ENCODE assay signal across 9 mouse cellular contexts in the genomic region with DNA sequence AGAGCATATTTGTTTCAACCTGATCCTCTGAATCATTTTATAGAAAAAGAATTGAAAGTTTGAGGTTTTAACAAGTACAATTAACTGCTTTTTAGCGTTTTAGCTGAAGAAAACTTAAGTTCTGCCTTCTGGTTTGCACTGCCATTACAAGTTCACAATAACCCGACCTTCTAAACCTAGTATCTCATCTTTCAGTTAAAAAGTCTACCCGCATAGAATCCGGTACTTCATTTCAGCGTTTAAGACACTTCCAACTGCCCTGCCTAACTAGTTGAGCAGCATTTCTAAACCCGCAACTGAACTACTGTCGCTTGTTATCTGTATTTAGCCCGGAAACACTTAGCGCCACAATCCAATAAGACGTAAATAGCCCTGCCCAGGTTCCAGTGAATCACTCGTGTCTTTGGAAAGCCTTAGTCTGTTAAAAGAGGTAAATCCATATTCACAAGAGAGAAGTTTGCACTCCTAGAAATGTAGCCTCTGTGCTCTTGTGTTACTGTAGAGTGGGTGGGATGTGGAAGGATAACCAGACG. TPM values are rescaled to one million over a fixed set of nuclear protein-coding genes. Genes with fewer than 3 reads are reported as not detected.
DNase-seq lines count a peak whose midpoint lies in the region; ATAC-seq and TF ChIP-seq lines count a peak whose summit lies in the region.
"Had no signal": no experiment of that assay in that cellular context is flagged by ENCODE, and none has a peak within 500 bp of the region (broad histone marks: within the 10 kb centered on the region; RNA-seq: fewer than 3 reads in every experiment).

No protein-coding gene starts in this region.

- peak overlapping the region; percentile 75 for H3K4me3 ChIP-seq in lung, postnatal 0 days (ENCODE audit: low read depth, low read length)
- H3K4me3 ChIP-seq in limb, embryonic 13.5 days: peak overlapping the region; percentile 78
- H3K4me3 ChIP-seq in stomach, embryonic 14.5 days (ENCODE audit: low read depth, low read length): peak overlapping the region; percentile 80

- peak overlapping the region; percentile 60 for H3K4me2 ChIP-seq in lung, postnatal 0 days (replicated peaks; ENCODE audit: low read depth, low read length)
- peak overlapping the region; percentile 74 for H3K4me2 ChIP-seq in limb, embryonic 13.5 days (replicated peaks)
- H3K4me2 ChIP-seq in stomach, embryonic 14.5 days (replicated peaks; ENCODE audit: low read depth, low read length): peak overlapping the region; percentile 54

- no peak for TF ChIP-seq CTCF in lung, postnatal 0 days (IDR thresholded peaks at IDR 0.05)

- H3K9me3 ChIP-seq in lung, postnatal 0 days (ENCODE audit: low read length): no peaks in the 10 kb centered on the region
- H3K9me3 ChIP-seq in limb, embryonic 13.5 days: no peaks in the 10 kb centered on the region
- H3K9me3 ChIP-seq in stomach, embryonic 14.5 days (ENCODE audit: control insufficient read depth, low read depth, low read length): no peaks in the 10 kb centered on the region

- peak; percentile 1 for DNase-seq in adrenal gland, adult 2 months
- DNase-seq in adrenal gland, adult 8-10 months: no peak
- DNase-seq in lung, postnatal 0 days (ENCODE audit: low spot score): peak; percentile 34
- no peak for DNase-seq in lung, postnatal 25 days (ENCODE audit: low spot score)
- no peak for DNase-seq in T-cell, adult 2 months (ENCODE audit: low spot score)

- no peak for TF ChIP-seq EP300 in lung, postnatal 0 days (IDR thresholded peaks at IDR 0.05)

- peaks cover 10% of the 10 kb centered on the region; the same call in 1 of the 2 replicates for H3K4me1 ChIP-seq in lung, postnatal 0 days (ENCODE audit: insufficient read depth, low read depth, low read length)
- peaks cover 48% of the 10 kb centered on the region for H3K4me1 ChIP-seq in limb, embryonic 13.5 days
- peaks cover 30% of the 10 kb centered on the region for H3K4me1 ChIP-seq in stomach, embryonic 14.5 days (ENCODE audit: control insufficient read depth, insufficient read depth, low read length)

- peak overlapping the region; percentile 50; the same call in 1 of the 2 replicates for H3K9ac ChIP-seq in lung, postnatal 0 days (replicated peaks; ENCODE audit: low read depth)
- H3K9ac ChIP-seq in limb, embryonic 13.5 days: peak overlapping the region; percentile 78; the same call in 1 of the 2 replicates
- H3K9ac ChIP-seq in stomach, embryonic 14.5 days (replicated peaks; ENCODE audit: low read depth, low read length): peak overlapping the region; percentile 41

- no peaks in the 10 kb centered on the region for H3K36me3 ChIP-seq in lung, postnatal 0 days (ENCODE audit: insufficient read depth, low read length)
- H3K36me3 ChIP-seq in limb, embryonic 13.5 days: peaks cover 7% of the 10 kb centered on the region; the same call in 1 of the 2 replicates
- H3K36me3 ChIP-seq in stomach, embryonic 14.5 days (ENCODE audit: control insufficient read depth, insufficient read depth, low read length): no peaks in the 10 kb centered on the region

- peak overlapping the region; percentile 87 for H3K27ac ChIP-seq in lung, postnatal 0 days (ENCODE audit: low read length)
- no peak overlapping the region for H3K27ac ChIP-seq in limb, embryonic 13.5 days
- H3K27ac ChIP-seq in stomach, embryonic 14.5 days (ENCODE audit: low read length): no peak overlapping the region; the same call in 1 of the 2 replicates

- WGBS in lung, postnatal 0 days: 48% methylated on average over 12 of the region's 12 CpGs
- 61% methylated on average over 12 of the region's 12 CpGs for WGBS in limb, embryonic 13.5 days
- WGBS in stomach, embryonic 14.5 days: 55% methylated on average over 12 of the region's 12 CpGs

- ATAC-seq in lung, postnatal 0 days: no peak
- ATAC-seq in limb, embryonic 13.5 days (ENCODE audit: low FRiP score, low read depth): no peak
- ATAC-seq in stomach, embryonic 14.5 days (ENCODE audit: insufficient number of reproducible peaks, insufficient read depth, low FRiP score, low read depth): no peak
- no peak for ATAC-seq in CD4-positive, CD25-positive, alpha-beta regulatory T cell, adult 4 months

- H3K27me3 ChIP-seq in lung, postnatal 0 days (replicated peaks; ENCODE audit: insufficient read depth, low read length): no peaks in the 10 kb centered on the region
- no peaks in the 10 kb centered on the region for H3K27me3 ChIP-seq in limb, embryonic 13.5 days
- H3K27me3 ChIP-seq in stomach, embryonic 14.5 days (ENCODE audit: control insufficient read depth, insufficient read depth, low read length): no peaks in the 10 kb centered on the region

RNA-seq across cellular contexts. Expression of a gene that starts 0.7 kb away (rescaled TPM):
- total RNA-seq in adrenal gland, adult 2 months (2021): 100 to 1,000 TPM; 490 to 694 TPM
- polyA plus RNA-seq in adrenal gland, adult 2 months (2012; rRNA removed): 397 and 541 TPM in 2 replicates
- 100 to 1,000 TPM; 810 to 947 (median 895) TPM for total RNA-seq in adrenal gland, adult 8-10 months (2022)
- polyA plus RNA-seq in lung, postnatal 0 days (2015; fragmentation: Nextera tagmentation; extraction: Ambion mirVana): 77.8 and 81.2 TPM in 2 replicates
- 46.5 and 51.0 TPM in 2 replicates for polyA plus RNA-seq in limb, embryonic 13.5 days (2015; fragmentation: Nextera tagmentation; extraction: Ambion mirVana)
- polyA plus RNA-seq in stomach, embryonic 14.5 days (2014; fragmentation: Nextera tagmentation; extraction: Ambion mirVana): 52.2 and 54.3 TPM in 2 replicates
- polyA plus RNA-seq in CD4-positive, CD25-positive, alpha-beta regulatory T cell, adult 4 months (2017; shearing (Covaris generic)): 10 to 100 TPM; 19.5 to 30.2 TPM

RNA-seq across cellular contexts. Expression of a gene that starts 0.8 kb away (rescaled TPM):
- 100 to 1,000 TPM; 385 to 398 TPM for total RNA-seq in adrenal gland, adult 2 months (2021)
- 1,369 and 1,819 TPM in 2 replicates for polyA plus RNA-seq in adrenal gland, adult 2 months (2012; rRNA removed)
- 100 to 1,000 TPM; 387 to 496 (median 428) TPM for total RNA-seq in adrenal gland, adult 8-10 months (2022)
- 420 and 466 TPM in 2 replicates for polyA plus RNA-seq in lung, postnatal 0 days (2015; fragmentation: Nextera tagmentation; extraction: Ambion mirVana)
- polyA plus RNA-seq in limb, embryonic 13.5 days (2015; fragmentation: Nextera tagmentation; extraction: Ambion mirVana): 357 and 379 TPM in 2 replicates
- 400 and 406 TPM in 2 replicates for polyA plus RNA-seq in stomach, embryonic 14.5 days (2014; fragmentation: Nextera tagmentation; extraction: Ambion mirVana)
- 100 to 1,000 TPM; 437 to 457 TPM for polyA plus RNA-seq in CD4-positive, CD25-positive, alpha-beta regulatory T cell, adult 4 months (2017; shearing (Covaris generic))

RNA-seq across cellular contexts. Expression of a gene that starts 30.0 kb away (rescaled TPM):
- total RNA-seq in adrenal gland, adult 2 months (2021): not detected
- 0.01 TPM in 1 of 2 replicates, not detected in the other for polyA plus RNA-seq in adrenal gland, adult 2 months (2012; rRNA removed)
- total RNA-seq in adrenal gland, adult 8-10 months (2022): under 1 TPM in 1 of 4 experiments, not detected in 3; 0.05 TPM
- 0.04 TPM in 2 replicates for polyA plus RNA-seq in lung, postnatal 0 days (2015; fragmentation: Nextera tagmentation; extraction: Ambion mirVana)
- not detected in 2 replicates for polyA plus RNA-seq in limb, embryonic 13.5 days (2015; fragmentation: Nextera tagmentation; extraction: Ambion mirVana)
- polyA plus RNA-seq in stomach, embryonic 14.5 days (2014; fragmentation: Nextera tagmentation; extraction: Ambion mirVana): not detected in 2 replicates
- under 1 TPM in 1 of 2 experiments, not detected in 1; 0.11 TPM for polyA plus RNA-seq in CD4-positive, CD25-positive, alpha-beta regulatory T cell, adult 4 months (2017; shearing (Covaris generic))
- polyA plus RNA-seq: gonadal fat pad, adult 2 months had no signal

Comparison
In these comparisons a context has a peak if more than half of its experiments do, and no peak if none do; other contexts are left out.
1. DNase-seq: peak in adrenal gland, adult 2 months (single experiment) and lung, postnatal 0 days (single experiment); none in adrenal gland, adult 8-10 months (single experiment), lung, postnatal 25 days (single experiment) and T-cell, adult 2 months (single experiment).
2. Peak in every context shown above with its lines, with median percentiles within 50 percentile points of each other: H3K4me2 ChIP-seq, H3K4me3 ChIP-seq and H3K9ac ChIP-seq.